Mouse (Mus musculus) adrenal gland, postnatal 0 days (tissue): ENCODE results near the gene Duox1. TPM values are rescaled to one million over a fixed set of nuclear protein-coding genes. Genes with fewer than 3 reads are reported as not detected.

Source experiments
- polyA plus RNA-seq: library from polyadenylated mRNA; unstranded; fragments of >200 nt; fragmentation: Nextera tagmentation; extraction: Ambion mirVana; gene quantifications from 2 replicates; pipeline ENCODE4 v1.2.1, GENCODE M21; 2015

Gene Duox1
- polyA plus RNA-seq = 0.03 and 0.06 TPM in 2 replicates

DNA sequence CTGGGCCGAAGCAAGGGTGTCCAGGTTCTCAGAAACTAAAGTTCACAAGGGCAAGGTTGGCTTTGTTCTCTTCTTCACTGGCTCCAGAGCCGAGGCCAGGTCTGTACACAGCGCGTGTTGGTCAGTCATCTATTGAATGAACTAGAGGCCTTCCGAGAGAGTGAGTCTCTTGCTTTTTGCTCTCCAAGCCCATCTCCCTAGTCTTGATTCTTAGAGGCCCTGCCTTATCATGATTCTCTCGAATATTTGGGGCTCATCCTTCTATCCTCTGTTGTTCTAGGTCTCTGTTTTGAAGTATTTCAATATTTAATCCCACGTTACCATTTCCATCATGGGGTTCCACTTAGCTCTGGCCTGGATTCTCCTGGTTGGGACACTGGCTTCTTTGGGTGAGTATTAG lies at the start of gene Duox1:
Duox1 (plus strand) TSS at position 301 of the 400 bp plus-strand sequence.

DNA sequence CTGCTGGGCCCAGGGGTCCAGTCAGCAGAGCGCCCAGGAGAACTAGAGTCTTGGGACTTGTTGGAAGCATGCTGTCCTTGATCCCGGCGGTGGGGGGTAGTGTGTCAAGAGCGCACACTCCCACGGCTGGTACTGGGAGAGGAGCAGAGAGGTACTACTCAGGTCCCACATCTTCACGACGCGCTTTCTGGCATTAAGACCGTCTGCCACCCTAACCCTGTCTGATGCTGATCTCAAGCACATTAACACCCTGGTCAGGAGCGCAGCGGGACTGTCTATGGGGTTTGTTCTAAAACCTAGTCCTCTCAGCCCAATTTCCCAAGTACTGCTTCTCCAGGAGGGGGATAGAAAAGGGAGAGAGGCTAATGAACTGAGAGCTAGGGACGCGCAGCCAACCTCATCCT lies 17.4 kb upstream of the Duox1 start, which contains the start of gene Duox2:
Duox2 (minus strand) TSS at position 354 of the 404 bp plus-strand sequence.

DNA sequence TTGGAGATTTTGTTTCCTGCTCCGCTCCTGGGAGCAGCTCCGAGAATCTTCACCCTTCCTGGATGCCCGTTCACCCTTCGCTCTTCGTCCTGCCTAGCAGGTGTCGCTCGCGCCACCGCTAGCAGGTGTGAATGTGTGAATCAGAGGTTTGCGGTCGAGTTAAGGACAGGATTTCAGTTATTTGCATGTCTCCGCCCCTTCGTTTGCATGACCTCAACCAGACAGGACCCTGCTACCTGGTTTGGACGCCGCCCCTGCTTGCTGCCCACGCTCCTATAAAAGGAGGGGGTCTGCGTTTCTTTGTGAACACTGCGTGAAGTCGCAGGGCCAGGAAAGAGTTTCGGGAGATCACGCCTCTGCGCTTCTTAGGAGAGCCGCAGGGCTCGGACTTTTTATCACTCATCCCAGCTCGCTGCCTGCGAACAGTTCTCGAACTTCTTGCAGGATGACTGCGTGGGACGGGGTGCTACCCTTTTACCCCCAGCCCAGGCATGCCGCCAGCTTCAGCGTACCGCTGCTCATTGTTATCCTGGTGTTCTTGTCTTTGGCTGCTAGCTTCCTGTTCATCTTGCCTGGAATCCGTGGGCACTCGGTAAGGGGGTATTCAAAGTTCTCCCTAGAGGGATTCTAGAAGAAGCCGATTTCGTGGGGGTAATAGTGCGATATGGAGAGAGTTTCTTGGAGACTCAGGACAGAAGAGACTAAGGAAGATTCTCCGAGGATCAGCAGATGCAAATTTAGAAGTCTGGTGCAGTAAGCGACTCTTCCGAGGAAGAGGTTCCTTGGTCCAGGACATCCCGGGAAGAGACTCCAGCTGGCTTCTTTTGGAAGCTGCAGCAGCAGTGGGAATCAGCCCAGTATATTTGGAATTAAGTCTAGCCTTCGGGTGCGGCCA lies 16.6 kb upstream of the Duox1 start, which contains the start of gene Duoxa2:
Duoxa2 (plus strand) TSS at position 305 of the 895 bp plus-strand sequence.

DNA sequence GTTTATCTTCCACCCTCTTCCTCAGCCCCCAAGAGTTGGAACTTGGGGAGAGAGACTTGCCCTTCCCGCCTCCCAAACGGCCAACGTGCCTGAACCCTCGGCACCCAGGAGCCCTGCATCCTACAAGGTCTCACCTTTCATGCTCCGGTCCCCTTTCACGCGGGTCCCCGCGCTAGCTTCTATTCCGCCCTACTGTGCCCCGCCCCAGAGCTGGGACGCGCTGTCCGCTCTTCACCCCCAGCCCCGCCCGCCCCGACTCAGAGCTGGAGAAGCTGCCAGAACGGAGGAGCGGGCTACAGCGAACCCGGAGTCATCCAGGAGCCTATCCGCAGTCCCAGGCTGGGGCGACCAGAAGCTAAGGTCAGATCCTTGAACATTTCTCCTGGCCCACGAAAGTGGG lies 1.9 kb upstream of the Duox1 start, which contains the start of gene Duoxa1:
Duoxa1 (minus strand) TSS at position 195 of the 400 bp plus-strand sequence.

GRCm38 (mm10) chr2:122368995-122369739 lies 53.7 kb downstream of the Duox1 start, which contains the start of gene Shf:
TSS of gene Shf (minus strand) at chr2:122369162.

Other genes with a start within 250 kb of the Duox1 start
- 3.2 and 4.9 TPM in 2 replicates for gene Spg11, start 197.3 kb upstream of the Duox1 start, polyA plus RNA-seq
- gene B2m, start 168.0 kb upstream of the Duox1 start, polyA plus RNA-seq = 987 and 1,399 TPM in 2 replicates
- not detected in 2 replicates for gene Trim69, start 155.0 kb upstream of the Duox1 start, polyA plus RNA-seq
- gene Patl2, start 129.5 kb upstream of the Duox1 start, polyA plus RNA-seq = not detected in 2 replicates
- gene Terb2, start 129.4 kb upstream of the Duox1 start, polyA plus RNA-seq = not detected in 2 replicates
- gene Sord, start 80.9 kb upstream of the Duox1 start, polyA plus RNA-seq = 36.0 and 38.2 TPM in 2 replicates
- 0.09 TPM in 1 of 2 replicates, not detected in the other for gene Duox2, start 17.2 kb upstream of the Duox1 start, polyA plus RNA-seq
- gene Duoxa2, start 16.8 kb upstream of the Duox1 start, polyA plus RNA-seq = 0.12 and 0.25 TPM in 2 replicates
- 0.19 and 0.47 TPM in 2 replicates for gene Duoxa1, start 1.9 kb upstream of the Duox1 start, polyA plus RNA-seq
- 3.7 and 9.3 TPM in 2 replicates for gene Shf, start 53.5 kb downstream of the Duox1 start, polyA plus RNA-seq
- gene Slc28a2, start 110.8 kb downstream of the Duox1 start, polyA plus RNA-seq = 0.19 and 0.62 TPM in 2 replicates
- gene Gm14085, start 169.3 kb downstream of the Duox1 start, polyA plus RNA-seq = not detected in 2 replicates